ENCODE assay signal across 26 mouse cellular contexts in genomic region chr2:69083198-69083509, GRCm38 (mm10).
"Had no signal": no experiment of that assay in that cellular context is flagged by ENCODE, and none has a peak within 500 bp of the region (broad histone marks: within the 10 kb centered on the region; RNA-seq: fewer than 3 reads in every experiment).

No protein-coding gene starts in this region.

- H3K27ac ChIP-seq: limb, embryonic 10.5 days; limb, embryonic 13.5 days; liver, embryonic 12.5 days; liver, embryonic 15.5 days; lung, embryonic 15.5 days; midbrain, embryonic 10.5 days; midbrain, embryonic 13.5 days; neural tube, embryonic 12.5 days; neural tube, embryonic 15.5 days; stomach, postnatal 0 days had no signal

- ATAC-seq: liver, embryonic 12.5 days; midbrain, embryonic 13.5 days had no signal

- H3K4me3 ChIP-seq: limb, embryonic 10.5 days; limb, embryonic 13.5 days; liver, embryonic 12.5 days; liver, embryonic 15.5 days; lung, embryonic 15.5 days; megakaryocyte, embryonic 14.5 days; midbrain, embryonic 10.5 days; midbrain, embryonic 13.5 days; neural tube, embryonic 12.5 days; neural tube, embryonic 15.5 days had no signal

- DNase-seq: kidney, adult 18-20 months; kidney, adult 9 months; kidney, postnatal 14 days; kidney, postnatal 4 days; layer of hippocampus, postnatal 36 days; liver; lung, adult 18-20 months; lung, postnatal 10 days; lung, postnatal 36 days; right cerebral cortex, adult 18-20 months; right cerebral cortex, postnatal 14 days; right cerebral cortex, postnatal 4 days; thymus, adult 2 months; thymus, postnatal 14 days; thymus, postnatal 4 days had no signal
